Mouse (Mus musculus) inflammation-experienced regulatory T-cells, adult 6 months (primary cell): ENCODE measurements around the gene Zbtb18. TPM values are rescaled to one million over a fixed set of nuclear protein-coding genes. Genes with fewer than 3 reads are reported as not detected.
A peak's percentile ranks its signal among the peaks of the same experiment; 100 is the strongest.
"Not testable (repeated sequence)": the region's sequence is repeated elsewhere in the genome, so short reads cannot be mapped to it uniquely, and the experiment has no call there.

ENCODE experiments used
- ATAC-seq: one replicate; pipeline ENCODE4 v1.8.0; 2017
- polyA plus RNA-seq, 3 experiments: library from polyadenylated mRNA; unstranded; fragments of 100-300 nt; shearing (Covaris generic); gene quantifications; one replicate each; pipeline ENCODE4 v1.2.1; 2017

The Zbtb18 gene
- polyA plus RNA-seq, 3 experiments from 2014 or later: 0.63 to 3.9 (median 2.1) TPM

GRCm38 (mm10) chr1:177447541-177448111, 5.5 kb downstream of the Zbtb18 start:
- no peak for ATAC-seq

GRCm38 (mm10) chr1:177448121-177448561, 6.0 kb downstream of the Zbtb18 start:
- no peak for ATAC-seq

- ATAC-seq: no peak
Observed at GRCm38 (mm10) chr1:177448921-177449320, 6.8 kb downstream of the Zbtb18 start.

GRCm38 (mm10) chr1:177449857-177450256, 7.7 kb downstream of the Zbtb18 start:
- not testable (repeated sequence) for ATAC-seq

- no peak for ATAC-seq
Observed at GRCm38 (mm10) chr1:177451041-177451440, 8.9 kb downstream of the Zbtb18 start.

GRCm38 (mm10) chr1:177451991-177452431, 9.9 kb downstream of the Zbtb18 start:
- no peak for ATAC-seq

- ATAC-seq: no peak
Observed at GRCm38 (mm10) chr1:177452987-177453386, 10.8 kb downstream of the Zbtb18 start.

- ATAC-seq: no peak
Observed at GRCm38 (mm10) chr1:177453806-177454205, 11.7 kb downstream of the Zbtb18 start.

GRCm38 (mm10) chr1:177454492-177454891, 12.3 kb downstream of the Zbtb18 start:
- ATAC-seq: no peak

- ATAC-seq: no peak
Observed at GRCm38 (mm10) chr1:177455466-177455865, 13.3 kb downstream of the Zbtb18 start.

GRCm38 (mm10) chr1:177456208-177456607, 14.1 kb downstream of the Zbtb18 start:
- ATAC-seq: no peak

GRCm38 (mm10) chr1:177456772-177457171, 14.6 kb downstream of the Zbtb18 start:
- ATAC-seq: peak; percentile 61

GRCm38 (mm10) chr1:177457981-177458380, 15.8 kb downstream of the Zbtb18 start:
- ATAC-seq: no peak

GRCm38 (mm10) chr1:177458456-177459389, 16.6 kb downstream of the Zbtb18 start:
- ATAC-seq: no peak

GRCm38 (mm10) chr1:177459536-177459935, 17.4 kb downstream of the Zbtb18 start:
- no peak for ATAC-seq

- ATAC-seq: peak; percentile 41
Observed at GRCm38 (mm10) chr1:177467150-177467549, 25.0 kb downstream of the Zbtb18 start.

- no peak for ATAC-seq
Observed at GRCm38 (mm10) chr1:177468436-177468835, 26.3 kb downstream of the Zbtb18 start.

- ATAC-seq: no peak
Observed at GRCm38 (mm10) chr1:177470091-177470490, 27.9 kb downstream of the Zbtb18 start.

- no peak for ATAC-seq
Observed at GRCm38 (mm10) chr1:177470951-177471350, 28.8 kb downstream of the Zbtb18 start.

GRCm38 (mm10) chr1:177475542-177476197, 33.5 kb downstream of the Zbtb18 start:
- no peak for ATAC-seq

GRCm38 (mm10) chr1:177478578-177478977, 36.4 kb downstream of the Zbtb18 start:
- ATAC-seq: no peak

- no peak for ATAC-seq
Observed at GRCm38 (mm10) chr1:177479356-177480004, 37.3 kb downstream of the Zbtb18 start.

GRCm38 (mm10) chr1:177483612-177484011, 41.5 kb downstream of the Zbtb18 start:
- ATAC-seq: no peak
